Mouse (Mus musculus) kidney, embryonic 14.5 days (tissue): ENCODE data around the gene Nsd1. TPM values are rescaled to one million over a fixed set of nuclear protein-coding genes. Genes with fewer than 3 reads are reported as not detected.

Experiments used
- ATAC-seq: fragments of 200-750 bp; cut with Nextera tagmentation; 2 replicates; pipeline ENCODE4 v1.8.0; 2017; ENCODE audit warnings: moderate number of reproducible peaks, mild to moderate bottlenecking, moderate TSS enrichment, moderate library complexity; ENCODE audit not compliant: low FRiP score, low TSS enrichment
- H3K27ac ChIP-seq: fragments of 300-500 bp; sonication (generic); 2 replicates; pipeline ENCODE4 v1.5.1; 2014; ENCODE audit warnings: low read depth, mild to moderate bottlenecking, low read length, moderate library complexity, mixed read lengths
- H3K27me3 ChIP-seq: fragments of 300-500 bp; sonication (generic); 2 replicates; pipeline ENCODE4 v1.6.1; 2014; ENCODE audit warnings: mild to moderate bottlenecking, low read length; ENCODE audit not compliant: control insufficient read depth, insufficient read depth
- H3K36me3 ChIP-seq: fragments of 300-500 bp; sonication (generic); 2 replicates; pipeline ENCODE4 v1.6.1; 2014; ENCODE audit warnings: low read length, mixed read lengths; ENCODE audit not compliant: control insufficient read depth, insufficient read depth
- H3K4me1 ChIP-seq: fragments of 300-500 bp; sonication (generic); 2 replicates; pipeline ENCODE4 v1.6.1; 2014; ENCODE audit warnings: low read length, mixed read lengths; ENCODE audit not compliant: control insufficient read depth, insufficient read depth
- H3K4me2 ChIP-seq: fragments of 300-500 bp; sonication (generic); replicated peaks from 2 replicates; pipeline ENCODE4 v1.6.1; 2014; ENCODE audit warnings: low read depth, mild to moderate bottlenecking, low read length
- H3K4me3 ChIP-seq: fragments of 300-500 bp; sonication (generic); 2 replicates; pipeline ENCODE4 v1.5.1; 2014; ENCODE audit warnings: mild to moderate bottlenecking, low read length
- H3K9ac ChIP-seq: fragments of 300-500 bp; sonication (generic); 2 replicates; pipeline ENCODE4 v1.6.1; 2014; ENCODE audit warnings: low read depth, mild to moderate bottlenecking, low read length, moderate library complexity
- H3K9me3 ChIP-seq: fragments of 300-500 bp; sonication (generic); 2 replicates; pipeline ENCODE4 v1.6.1; 2016; ENCODE audit warnings: low read length; ENCODE audit not compliant: control insufficient read depth
- WGBS: fragments of 180-500 bp; shearing (Covaris S2); extraction: QIAGEN DNeasy Blood & Tissue Kit; methylation state at CpG from one replicate; pipeline ENCODE4 v1.1.7; 2014; 5-methylcytosine and 5-hydroxymethylcytosine counted together
- polyA plus RNA-seq: library from polyadenylated mRNA; unstranded; fragments of >200 nt; fragmentation: Nextera tagmentation; extraction: Ambion mirVana; gene quantifications from 2 replicates; pipeline ENCODE4 v1.2.1, GENCODE M21; 2014

Nsd1 gene
- polyA plus RNA-seq, 1 experiment from 2014 or later: 93.6 TPM

GRCm38 (mm10) chr13:55204667-55205389, 4.8 kb upstream of the Nsd1 start:
- Histone ChIP-seq H3K4me2 (no peak overlapping the region), H3K9ac (no peak overlapping the region), H3K4me3 (no peak overlapping the region), H3K9me3 (no peaks in the 10 kb centered on the region), H3K27ac (no peak overlapping the region), H3K4me1 (0 out of 2 replicates have a peak, but pooled peaks cover 2% of the 10 kb centered on the region), H3K27me3 (no peaks in the 10 kb centered on the region), H3K36me3 (no peaks in the 10 kb centered on the region)
- no peak for ATAC-seq
- WGBS: 84% methylated on average over 9 of the region's 11 CpGs

- ATAC-seq: no peak
- Histone ChIP-seq H3K27ac (no peak overlapping the region), H3K9me3 (no peaks in the 10 kb centered on the region), H3K4me2 (no peak overlapping the region), H3K27me3 (no peaks in the 10 kb centered on the region), H3K36me3 (no peaks in the 10 kb centered on the region), H3K4me3 (no peak overlapping the region), H3K4me1 (peaks cover 4% of the 10 kb centered on the region; the same call in 1 of the 2 replicates), H3K9ac (no peak overlapping the region)
- WGBS: 88% methylated on average over 6 of the region's 6 CpGs
Measured at GRCm38 (mm10) chr13:55205448-55206205, 4.0 kb upstream of the Nsd1 start.

- no peaks in the 10 kb centered on the region for H3K27me3 ChIP-seq
- H3K9me3 ChIP-seq: no peaks in the 10 kb centered on the region
- H3K36me3 ChIP-seq: peaks cover 8% of the 10 kb centered on the region; the same call in 1 of the 2 replicates
- no peak overlapping the region for H3K27ac ChIP-seq
- H3K9ac ChIP-seq: no peak overlapping the region
- no peak overlapping the region; the same call in 1 of the 2 replicates for H3K4me2 ChIP-seq
- no peak for ATAC-seq
- WGBS: 70% methylated on average over 13 of the region's 13 CpGs
- H3K4me1 ChIP-seq: peaks cover 18% of the 10 kb centered on the region
- no peak overlapping the region for H3K4me3 ChIP-seq
Measured at GRCm38 (mm10) chr13:55208837-55209648, 539 bp upstream of the Nsd1 start.

- peak overlapping the region; percentile 99 for H3K27ac ChIP-seq
- H3K36me3 ChIP-seq: peaks cover 21% of the 10 kb centered on the region
- H3K27me3 ChIP-seq: no peaks in the 10 kb centered on the region
- under 1% methylated on average over 63 of the region's 77 CpGs for WGBS
- H3K9me3 ChIP-seq: no peaks in the 10 kb centered on the region
- H3K4me3 ChIP-seq: peak overlapping the region; percentile 88
- peak overlapping the region; percentile 97 for H3K9ac ChIP-seq
- peak overlapping the region; percentile 67 for H3K4me2 ChIP-seq
- H3K4me1 ChIP-seq: peaks cover 28% of the 10 kb centered on the region
- peak; percentile 48 for ATAC-seq
Measured at GRCm38 (mm10) chr13:55210193-55210970, 800 bp downstream of the Nsd1 start.

GRCm38 (mm10) chr13:55210971-55211220, 1.3 kb downstream of the Nsd1 start:
- WGBS: under 1% methylated on average over 17 of the region's 17 CpGs
- H3K9ac ChIP-seq: peak overlapping the region; percentile 97
- no peaks in the 10 kb centered on the region for H3K27me3 ChIP-seq
- H3K4me3 ChIP-seq: peak overlapping the region; percentile 88
- peaks cover 32% of the 10 kb centered on the region for H3K4me1 ChIP-seq
- ATAC-seq: peak; percentile 66
- H3K36me3 ChIP-seq: peaks cover 27% of the 10 kb centered on the region
- H3K9me3 ChIP-seq: no peaks in the 10 kb centered on the region
- H3K4me2 ChIP-seq: peak overlapping the region; percentile 67
- peak overlapping the region; percentile 99 for H3K27ac ChIP-seq

- Histone ChIP-seq H3K4me3 (peak overlapping the region; percentile 88), H3K9ac (peak overlapping the region; percentile 97), H3K4me1 (peaks cover 36% of the 10 kb centered on the region), H3K36me3 (peaks cover 32% of the 10 kb centered on the region), H3K27ac (peak overlapping the region; percentile 99), H3K4me2 (peak overlapping the region; percentile 67), H3K27me3 (no peaks in the 10 kb centered on the region), H3K9me3 (no peaks in the 10 kb centered on the region)
- 1% methylated on average over 28 of the region's 93 CpGs for WGBS
- ATAC-seq: peak; percentile 81
Measured at GRCm38 (mm10) chr13:55211221-55212010, 1.8 kb downstream of the Nsd1 start.

- H3K4me2 ChIP-seq: peak overlapping the region; percentile 67
- peak overlapping the region; percentile 97 for H3K9ac ChIP-seq
- peak; percentile 63 for ATAC-seq
- H3K36me3 ChIP-seq: peaks cover 36% of the 10 kb centered on the region
- no peaks in the 10 kb centered on the region for H3K9me3 ChIP-seq
- peaks cover 36% of the 10 kb centered on the region for H3K4me1 ChIP-seq
- WGBS: 0% methylated on average over 6 of the region's 32 CpGs
- peak overlapping the region; percentile 88 for H3K4me3 ChIP-seq
- no peaks in the 10 kb centered on the region for H3K27me3 ChIP-seq
- peak overlapping the region; percentile 99 for H3K27ac ChIP-seq
Measured at GRCm38 (mm10) chr13:55212011-55212360, 2.4 kb downstream of the Nsd1 start.
